Mouse (Mus musculus) right cerebral cortex, postnatal 36 days (tissue): ENCODE results near the gene Zfp808.
"Not testable (repeated sequence)": the region's sequence is repeated elsewhere in the genome, so short reads cannot be mapped to it uniquely, and the experiment has no call there.

ENCODE experiments used
- DNase-seq, 2 experiments: peaks; one replicate each; pipeline ENCODE4 v3.0.0; 2022; ENCODE audit warnings: low spot score in 2 of 2, mixed read lengths in 1 of 2

Zfp808 gene

GRCm38 (mm10) chr13:62129432-62130171 lies at the start of gene Zfp808:
Zfp808 (plus strand) TSS chr13:62129886.
- peak; percentile 5 to 23 for DNase-seq

DNA sequence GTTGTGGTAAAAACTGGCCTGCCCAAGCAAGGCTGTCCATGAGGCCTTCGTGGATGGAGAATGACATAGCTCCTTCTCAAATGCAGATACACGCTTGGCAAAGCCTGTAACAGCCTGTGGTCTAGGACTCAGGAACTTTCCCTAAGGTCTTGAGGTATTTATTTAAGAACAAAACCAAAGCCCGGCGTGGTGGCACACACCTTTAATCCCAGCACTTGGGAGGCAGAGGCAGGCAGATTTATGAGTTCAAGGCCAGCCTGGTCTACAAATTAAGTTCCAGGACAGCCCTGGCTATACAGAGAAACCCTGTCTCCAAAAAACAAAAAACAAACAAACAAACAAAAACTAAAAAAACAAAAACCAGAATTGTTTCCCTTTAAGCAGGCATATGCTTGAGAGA lies 30.9 kb upstream of the Zfp808 start:
- DNase-seq, result not testable (repeated sequence)

DNA sequence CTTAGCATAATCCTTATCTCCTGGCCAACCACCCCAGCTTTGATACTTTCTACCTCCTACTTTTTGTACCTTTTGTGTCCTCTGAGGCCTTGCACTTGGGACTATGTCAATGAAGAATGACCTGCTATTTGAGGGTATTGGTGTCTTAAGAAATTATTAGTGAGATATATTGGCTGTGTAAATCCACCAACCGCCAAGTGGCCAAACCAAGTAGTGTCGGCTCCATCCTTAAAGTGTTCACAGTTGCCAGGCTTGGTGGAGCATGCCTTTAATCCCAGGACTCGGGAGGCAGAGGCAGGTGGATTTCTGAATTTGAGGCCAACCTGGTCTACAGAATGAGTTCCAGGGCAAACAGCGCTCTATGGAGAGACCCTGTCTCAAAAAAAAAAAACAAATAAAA lies 30.2 kb upstream of the Zfp808 start:
- DNase-seq, result not testable (repeated sequence)

GRCm38 (mm10) chr13:62102368-62102767 lies 27.3 kb upstream of the Zfp808 start:
- not testable (repeated sequence) for DNase-seq

DNA sequence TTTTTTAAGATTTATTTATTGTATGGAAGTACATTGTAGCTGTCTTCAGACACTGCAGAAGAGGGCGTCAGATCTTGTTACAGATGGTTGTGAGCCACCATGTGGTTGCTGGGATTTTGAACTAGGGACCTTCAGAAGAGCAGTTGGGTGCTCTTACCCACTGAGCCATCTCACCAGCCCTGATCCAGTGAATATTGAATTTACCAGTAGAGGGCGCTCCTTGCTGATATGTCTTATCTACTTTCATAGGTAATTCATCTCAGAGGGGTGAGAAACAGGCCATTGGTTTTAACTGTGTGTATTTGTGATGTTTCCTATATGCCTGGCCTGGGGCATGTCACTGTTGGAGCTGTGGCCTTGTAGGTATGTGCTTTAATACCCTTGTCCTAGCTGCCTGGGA lies 13.8 kb upstream of the Zfp808 start:
- not testable (repeated sequence) for DNase-seq

GRCm38 (mm10) chr13:62121578-62121977 lies 8.1 kb upstream of the Zfp808 start:
- DNase-seq, result not testable (repeated sequence)

GRCm38 (mm10) chr13:62181835-62182755 lies 52.4 kb downstream of the Zfp808 start:
- not testable (repeated sequence) for DNase-seq

- no peak for DNase-seq
Measured at GRCm38 (mm10) chr13:62245264-62245663, 115.6 kb downstream of the Zfp808 start.

DNA sequence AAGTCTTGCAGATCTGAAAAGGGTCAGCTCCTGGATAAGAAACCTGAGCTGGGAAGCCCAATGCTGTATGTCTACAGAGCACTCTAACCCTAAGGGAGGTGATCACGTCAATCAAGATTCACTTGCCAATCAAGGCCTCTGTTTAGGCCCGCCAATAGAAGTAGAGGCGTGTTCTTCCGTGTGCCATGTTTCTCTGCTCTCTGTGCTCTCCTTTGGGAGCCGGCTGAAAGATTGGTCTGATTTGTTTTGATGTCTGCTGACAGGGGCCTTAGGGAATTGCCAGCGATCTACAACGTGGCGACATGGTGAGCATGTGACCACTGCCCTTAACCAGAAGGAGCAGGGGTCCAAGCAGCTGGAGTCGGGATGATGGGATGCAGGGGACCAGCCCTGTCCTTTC lies 125.5 kb downstream of the Zfp808 start:
- DNase-seq, result not testable (repeated sequence)

DNA sequence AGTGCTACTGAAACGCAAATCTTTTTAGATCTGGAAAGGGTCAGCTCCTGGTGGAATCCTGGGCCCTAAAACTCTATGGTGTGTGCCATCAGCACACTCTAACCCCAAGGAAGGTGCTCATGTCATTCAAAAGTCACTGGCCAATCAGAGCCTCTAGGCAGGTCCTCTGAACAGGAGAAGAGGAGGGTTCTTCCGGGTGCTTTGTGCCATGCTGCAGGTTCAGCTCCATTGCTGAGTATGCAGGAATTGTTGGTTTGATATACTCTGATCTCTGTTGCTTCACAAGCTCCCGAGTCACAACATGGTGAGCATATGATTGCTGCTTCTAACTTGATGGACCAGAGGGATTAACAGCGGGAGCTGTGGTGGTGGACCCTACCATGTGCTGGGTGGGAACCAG lies 133.7 kb downstream of the Zfp808 start:
- no peak for DNase-seq
